Mouse (Mus musculus): ENCODE data around the gene Glud1. TPM values are rescaled to one million over a fixed set of nuclear protein-coding genes. Genes with fewer than 3 reads are reported as not detected.
A peak's percentile ranks its signal among the peaks of the same experiment; 100 is the strongest.

Gene Glud1
- total and polyA plus RNA-seq, 3 experiments: 87.3 to 143 (median 116) TPM

DNA sequence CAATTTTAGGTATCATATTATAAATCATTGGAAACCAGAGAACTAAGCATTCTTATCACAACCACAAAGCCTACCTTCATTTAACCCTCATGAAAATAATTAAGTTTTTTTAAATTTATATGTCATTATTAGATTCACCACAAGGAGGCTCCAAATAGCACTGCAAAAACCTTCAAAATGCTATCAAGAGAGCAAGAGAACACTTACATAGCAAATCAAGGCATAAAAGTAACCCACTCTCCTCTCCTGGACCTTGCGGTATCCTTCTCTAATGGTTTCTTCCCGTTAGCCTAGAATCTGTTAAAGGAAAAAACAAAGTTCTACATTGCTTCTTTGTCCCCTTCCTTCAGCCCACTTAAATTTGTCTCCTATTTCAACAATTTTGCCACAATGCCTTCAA lies 37.2 kb upstream of the Glud1 start:
- TF ChIP-seq CTCF (conservative IDR thresholded peaks at IDR 0.05 in 1 of 2, IDR thresholded peaks at IDR 0.05 in 1 of 2; ENCODE audit: low read depth in 2 of 2, low read length in 2 of 2) (peak in 1 of 2 experiments; percentile 70; a peak in 3 of 4 replicates), ZNF384 (IDR thresholded peaks at IDR 0.05; ENCODE audit: low read depth, low read length) (peak; percentile 75), NRF1 (IDR thresholded peaks at IDR 0.05; ENCODE audit: low read depth, low read length) (no peak), SMC3 (IDR thresholded peaks at IDR 0.05; ENCODE audit: low read depth, low read length) (peak; percentile 70), RAD21 (IDR thresholded peaks at IDR 0.05; ENCODE audit: low read depth, low read length) (peak; percentile 68)

DNA sequence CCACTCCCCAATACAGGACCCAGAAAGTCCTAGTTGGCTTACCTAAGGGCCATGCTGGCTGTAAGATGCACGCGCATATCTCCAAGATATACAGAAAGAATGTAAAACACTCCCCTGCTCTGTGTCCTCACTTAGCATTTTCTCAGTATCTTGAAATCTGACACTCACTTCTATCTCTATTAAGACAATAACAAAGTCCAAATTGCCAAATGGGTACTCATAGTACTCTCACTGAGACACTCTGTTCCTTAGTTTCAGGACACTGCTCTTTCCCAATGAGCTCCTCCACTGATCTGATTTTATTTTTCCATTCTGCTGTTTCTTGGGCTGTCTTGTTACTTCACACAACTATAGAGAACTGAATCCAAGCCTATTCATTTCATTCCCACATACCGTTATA lies 36.4 kb upstream of the Glud1 start:
- H3K4me1 ChIP-seq (ENCODE audit: control insufficient read depth in 1 of 2, insufficient read depth in 2 of 2): no peaks in the 10 kb centered on the region
- H3K27ac ChIP-seq (ENCODE audit: insufficient read depth, low read depth): no peak overlapping the region
- no peak overlapping the region for H3K4me2 ChIP-seq (ENCODE audit: insufficient read depth, low read depth, poor library complexity, severe bottlenecking)
- dilution Hi-C loops (cut with MboI; ENCODE audit: extremely low pct_ligation_motif_present, extremely low pct_unique_long_range_greater_than_20kb, low sequenced_read_pairs) (no loop called here), in situ Hi-C loops (cut with MboI; ENCODE audit: low pct_ligation_motif_present, low pct_unique_long_range_greater_than_20kb, low sequenced_read_pairs) (no loop called here)
- H3K79me2 ChIP-seq (replicated peaks; ENCODE audit: control insufficient read depth, extremely low read depth, insufficient read depth, poor library complexity, severe bottlenecking): no peaks in the 10 kb centered on the region; the same call in 1 of the 2 replicates
- H3K36me3 ChIP-seq (replicated peaks in 1 of 2; ENCODE audit: control insufficient read depth in 1 of 2, insufficient read depth in 1 of 2, low read length in 1 of 2): peaks cover 0 to 8% of the 10 kb centered on the region in 2 experiments
- no peaks in the 10 kb centered on the region for H3K9me3 ChIP-seq (replicated peaks; ENCODE audit: low read length)
- H3K9ac ChIP-seq (ENCODE audit: insufficient read depth, low read depth): no peak overlapping the region
- H3K4me3 ChIP-seq (replicated peaks in 1 of 3; ENCODE audit: low read depth in 2 of 3, low read length in 2 of 3, poor library complexity in 1 of 3): no peak overlapping the region
- no peaks in the 10 kb centered on the region for H3K27me3 ChIP-seq (replicated peaks)
- DNase-seq (ENCODE audit: extremely low read depth): no peak
- no peak for TF ChIP-seq SMC3 (IDR thresholded peaks at IDR 0.05; ENCODE audit: low read depth, low read length)
- TF ChIP-seq ZC3H11A (IDR thresholded peaks at IDR 0.05; ENCODE audit: low read depth, low read length): no peak
- TF ChIP-seq ZNF384 (IDR thresholded peaks at IDR 0.05; ENCODE audit: low read depth, low read length): no peak
- no peak for TF ChIP-seq IRF4 (IDR thresholded peaks at IDR 0.05; ENCODE audit: low read depth, low read length)
- TF ChIP-seq CTCF (conservative IDR thresholded peaks at IDR 0.05 in 1 of 2, IDR thresholded peaks at IDR 0.05 in 1 of 2; ENCODE audit: low read depth in 2 of 2, low read length in 2 of 2): no peak
- TF ChIP-seq CHD2 (IDR thresholded peaks at IDR 0.05; ENCODE audit: low read length): no peak
- TF ChIP-seq ZKSCAN1 (IDR thresholded peaks at IDR 0.05; ENCODE audit: borderline replicate concordance, low read depth, low read length): no peak
- TF ChIP-seq JUND (conservative IDR thresholded peaks at IDR 0.05; ENCODE audit: low read depth, low read length): no peak
- no peak for TF ChIP-seq POLR2A (IDR thresholded peaks at IDR 0.05; ENCODE audit: low read depth, low read length)
- no peak for TF ChIP-seq ZMIZ1 (IDR thresholded peaks at IDR 0.05; ENCODE audit: low read depth, low read length)
- no peak for TF ChIP-seq MXI1 (IDR thresholded peaks at IDR 0.05; ENCODE audit: low read depth, low read length)
- TF ChIP-seq USF2 (conservative IDR thresholded peaks at IDR 0.05; ENCODE audit: low read depth, low read length): no peak
- TF ChIP-seq TBP (conservative IDR thresholded peaks at IDR 0.05; ENCODE audit: low read depth, low read length): no peak
- TF ChIP-seq KAT2A (IDR thresholded peaks at IDR 0.05; ENCODE audit: insufficient replicate concordance, low read length): no peak
- no peak for TF ChIP-seq MEF2A (IDR thresholded peaks at IDR 0.05; ENCODE audit: borderline replicate concordance, low read depth, low read length)
- no peak for TF ChIP-seq TCF12 (IDR thresholded peaks at IDR 0.05; ENCODE audit: low read depth, low read length)

More for the DNA sequence above, 37.2 kb upstream of the Glud1 start:
- in situ Hi-C loops (cut with MboI; ENCODE audit: low pct_ligation_motif_present, low pct_unique_long_range_greater_than_20kb, low sequenced_read_pairs) (no loop called here), dilution Hi-C loops (cut with MboI; ENCODE audit: extremely low pct_ligation_motif_present, extremely low pct_unique_long_range_greater_than_20kb, low sequenced_read_pairs) (no loop called here)
- peak; percentile 21 for DNase-seq (ENCODE audit: extremely low read depth)
- Histone ChIP-seq H3K4me3 (replicated peaks in 1 of 3; ENCODE audit: low read depth in 2 of 3, low read length in 2 of 3, poor library complexity in 1 of 3) (no peak overlapping the region), H3K36me3 (replicated peaks in 1 of 2; ENCODE audit: control insufficient read depth in 1 of 2, insufficient read depth in 1 of 2, low read length in 1 of 2) (peaks cover 0 to 12% of the 10 kb centered on the region in 2 experiments), H3K27me3 (replicated peaks) (no peaks in the 10 kb centered on the region), H3K27ac (ENCODE audit: insufficient read depth, low read depth) (no peak overlapping the region), H3K79me2 (replicated peaks; ENCODE audit: control insufficient read depth, extremely low read depth, insufficient read depth, poor library complexity, severe bottlenecking) (no peaks in the 10 kb centered on the region; the same call in 1 of the 2 replicates), H3K9ac (ENCODE audit: insufficient read depth, low read depth) (no peak overlapping the region), H3K4me2 (ENCODE audit: insufficient read depth, low read depth, poor library complexity, severe bottlenecking) (no peak overlapping the region), H3K4me1 (ENCODE audit: control insufficient read depth in 1 of 2, insufficient read depth in 2 of 2) (no peaks in the 10 kb centered on the region), H3K9me3 (replicated peaks; ENCODE audit: low read length) (no peaks in the 10 kb centered on the region)
